Mouse (Mus musculus) MEL (cell line): ENCODE measurements around the gene Gm28042. TPM values are rescaled to one million over a fixed set of nuclear protein-coding genes. Genes with fewer than 3 reads are reported as not detected.

Source experiments
- DNase-seq: peaks from one replicate; pipeline ENCODE4 v3.0.0; 2011; ENCODE audit warnings: low read depth, low spot score
- H3K27ac ChIP-seq: 2 replicates; pipeline ENCODE4 v1.5.1; 2012; ENCODE audit warnings: low read depth, mild to moderate bottlenecking, control low read depth, low read length, moderate library complexity; ENCODE audit not compliant: control insufficient read depth
- H3K27me3 ChIP-seq, 2 experiments: fragments of 150-350 bp in 1 of 2; sonication (generic) in 1 of 2; 2 replicates each; pipeline ENCODE4 v1.6.1; 2012; ENCODE audit warnings: low read length in 2 of 2, mild to moderate bottlenecking in 2 of 2, improper control_type of control experiment in 1 of 2, moderate library complexity in 1 of 2; ENCODE audit not compliant: insufficient read depth in 2 of 2, control insufficient read depth in 1 of 2
- H3K36me3 ChIP-seq, 2 experiments: 2 replicates each; pipeline ENCODE4 v1.6.1; 2012 to 2014; ENCODE audit warnings: low read length in 2 of 2, improper control_type of control experiment in 1 of 2, inconsistent platforms in 1 of 2, mild to moderate bottlenecking in 1 of 2; ENCODE audit not compliant: insufficient read depth in 2 of 2, control insufficient read depth in 1 of 2
- H3K4me1 ChIP-seq, 2 experiments: fragments of 150-350 bp in 1 of 2; sonication (generic) in 1 of 2; 2 replicates each; pipeline ENCODE4 v1.6.1; 2012; ENCODE audit warnings: low read length in 2 of 2, improper control_type of control experiment in 1 of 2, mild to moderate bottlenecking in 1 of 2; ENCODE audit not compliant: insufficient read depth in 2 of 2, control insufficient read depth in 1 of 2
- H3K4me3 ChIP-seq, 2 experiments: fragments of 150-350 bp in 1 of 2; sonication (generic) in 1 of 2; 2 replicates each; pipeline ENCODE4 v1.5.1; 2012; ENCODE audit warnings: low read depth in 2 of 2, low read length in 2 of 2, mild to moderate bottlenecking in 2 of 2, moderate library complexity in 2 of 2, control low read depth in 1 of 2, improper control_type of control experiment in 1 of 2; ENCODE audit not compliant: control insufficient read depth in 1 of 2, insufficient read depth in 1 of 2
- H3K79me2 ChIP-seq: 2 replicates; pipeline ENCODE4 v1.6.1; 2012; ENCODE audit warnings: mild to moderate bottlenecking, low read length, moderate library complexity; ENCODE audit not compliant: control insufficient read depth, poor library complexity, insufficient read depth
- H3K9ac ChIP-seq: 2 replicates; pipeline ENCODE4 v1.6.1; 2012; ENCODE audit warnings: low read depth, mild to moderate bottlenecking, control low read depth, low read length, moderate library complexity; ENCODE audit not compliant: control insufficient read depth, poor library complexity, severe bottlenecking
- H3K9me3 ChIP-seq: fragments of 150-350 bp; sonication (generic); replicated peaks from 2 replicates; pipeline ENCODE4 v1.6.1; 2012; ENCODE audit warnings: mild to moderate bottlenecking, low read length, improper control_type of control experiment, moderate library complexity; ENCODE audit not compliant: insufficient read depth
- EP300 ChIP-seq, 2 experiments: IDR thresholded peaks; 2 replicates each; pipeline ENCODE4 v1.6.1; 2011; ENCODE audit warnings: improper control_type of control experiment in 2 of 2, low read length in 2 of 2, low read depth in 1 of 2, mild to moderate bottlenecking in 1 of 2
- GABPA ChIP-seq: IDR thresholded peaks from 2 replicates; pipeline ENCODE4 v1.6.1; 2012; ENCODE audit warnings: low read depth, mild to moderate bottlenecking, inconsistent platforms, low read length, improper control_type of control experiment, moderate library complexity
- GATA1 ChIP-seq: IDR thresholded peaks from 2 replicates; pipeline ENCODE4 v1.6.1; 2011; ENCODE audit warnings: low read depth, low read length, improper control_type of control experiment
- JUND ChIP-seq: IDR thresholded peaks from 2 replicates; pipeline ENCODE4 v1.6.1; 2011; ENCODE audit warnings: low read depth, mild to moderate bottlenecking, improper control_type of control experiment, low read length
- MAFK ChIP-seq: IDR thresholded peaks from 2 replicates; pipeline ENCODE4 v1.6.1; 2011; ENCODE audit warnings: low read depth, mild to moderate bottlenecking, low read length, improper control_type of control experiment, borderline replicate concordance
- MAZ ChIP-seq: IDR thresholded peaks from 2 replicates; pipeline ENCODE4 v1.6.1; 2012; ENCODE audit warnings: low read depth, mild to moderate bottlenecking, inconsistent platforms, low read length, improper control_type of control experiment
- MEF2A ChIP-seq: IDR thresholded peaks from 2 replicates; pipeline ENCODE4 v1.6.1; 2014; ENCODE audit warnings: low read depth, mild to moderate bottlenecking, inconsistent platforms, low read length, improper control_type of control experiment; ENCODE audit not compliant: poor library complexity, insufficient replicate concordance, severe bottlenecking; ENCODE audit errors: extremely low read depth
- MXI1 ChIP-seq: IDR thresholded peaks from 2 replicates; pipeline ENCODE4 v1.6.1; 2011; ENCODE audit warnings: mild to moderate bottlenecking, low read depth, low read length, improper control_type of control experiment
- MYC ChIP-seq: IDR thresholded peaks from 2 replicates; pipeline ENCODE4 v1.6.1; 2011; ENCODE audit warnings: low read depth, mild to moderate bottlenecking, low read length, improper control_type of control experiment, moderate library complexity
- NELFE ChIP-seq: IDR thresholded peaks from 2 replicates; pipeline ENCODE4 v1.6.1; 2011; ENCODE audit warnings: low read depth, low read length, improper control_type of control experiment
- NRF1 ChIP-seq: IDR thresholded peaks from 2 replicates; pipeline ENCODE4 v1.6.1; 2014; ENCODE audit warnings: low read depth, mild to moderate bottlenecking, inconsistent platforms, low read length, improper control_type of control experiment, moderate library complexity; ENCODE audit not compliant: poor library complexity, insufficient read depth, severe bottlenecking
- POLR2A ChIP-seq, 2 experiments: IDR thresholded peaks; 2 replicates each; pipeline ENCODE4 v1.6.1; 2011 to 2012; ENCODE audit warnings: low read length in 2 of 2, mild to moderate bottlenecking in 2 of 2, control low read depth in 1 of 2, improper control_type of control experiment in 1 of 2, low read depth in 1 of 2, moderate library complexity in 1 of 2; ENCODE audit not compliant: control insufficient read depth in 1 of 2, insufficient read depth in 1 of 2, poor library complexity in 1 of 2
- POLR2AphosphoS2 ChIP-seq: IDR thresholded peaks from 2 replicates; pipeline ENCODE4 v1.6.1; 2011; ENCODE audit warnings: low read length, improper control_type of control experiment
- POLR2AphosphoS5 ChIP-seq: IDR thresholded peaks from 2 replicates; pipeline ENCODE4 v1.6.1; 2012; ENCODE audit warnings: low read depth, borderline replicate concordance, mild to moderate bottlenecking, inconsistent platforms, low read length, moderate library complexity, mixed read lengths
- RAD21 ChIP-seq: IDR thresholded peaks from 2 replicates; pipeline ENCODE4 v1.6.1; 2011; ENCODE audit warnings: mild to moderate bottlenecking, low read depth, low read length, improper control_type of control experiment
- TBP ChIP-seq: IDR thresholded peaks from 2 replicates; pipeline ENCODE4 v1.8.0; 2011; ENCODE audit warnings: low read depth, low read length, improper control_type of control experiment
- UBTF ChIP-seq: IDR thresholded peaks from 2 replicates; pipeline ENCODE4 v1.6.1; 2012; ENCODE audit warnings: low read depth, mild to moderate bottlenecking, inconsistent platforms, low read length, improper control_type of control experiment, moderate library complexity, borderline replicate concordance; ENCODE audit not compliant: insufficient read depth
- polyA plus RNA-seq, 2 experiments: library from polyadenylated mRNA; stranded (reverse) in 1 of 2; unstranded in 1 of 2; fragments of >175 nt in 1 of 2; fragments of >200 nt in 1 of 2; gene quantifications; 2 replicates each; pipeline versions ENCODE4 v1.2.1 to v1.2.4; 2012; ENCODE audit warnings: low replicate concordance in 2 of 2, low read depth in 1 of 2; ENCODE audit not compliant: insufficient read length in 2 of 2, insufficient read depth in 1 of 2, missing spikeins in 1 of 2
- total RNA-seq: library from RNA; depleted of rRNA; stranded (reverse); fragments of 300-350 nt; gene quantifications from 2 replicates; pipeline ENCODE4 v1.2.3, GENCODE M21; 2012

Gm28042 gene
- total and polyA plus RNA-seq, 3 experiments, result 0.96 to 1.7 TPM; not detected in 1

- no peaks in the 10 kb centered on the region for H3K36me3 ChIP-seq
- H3K27me3 ChIP-seq, result peaks cover 0 to 2% of the 10 kb centered on the region in 2 experiments; a peak in 1 of 4 replicates
- H3K79me2 ChIP-seq, result no peaks in the 10 kb centered on the region
- TF ChIP-seq GABPA, result no peak
- no peak for TF ChIP-seq UBTF
- no peak for TF ChIP-seq GATA1
- no peak for TF ChIP-seq RAD21
- no peak for TF ChIP-seq EP300 (IDR thresholded peaks at IDR 0.05; ENCODE audit: low read depth in 1 of 2, low read length in 2 of 2)
- no peak for TF ChIP-seq POLR2AphosphoS2
- TF ChIP-seq JUND, result no peak
- no peak for TF ChIP-seq NELFE
- no peak for TF ChIP-seq POLR2A (IDR thresholded peaks at IDR 0.05; ENCODE audit: control insufficient read depth in 1 of 2, insufficient read depth in 1 of 2, low read depth in 1 of 2, low read length in 2 of 2, poor library complexity in 1 of 2)
- TF ChIP-seq NRF1, result no peak
- no peak overlapping the region for H3K9ac ChIP-seq
- no peak for DNase-seq
- H3K27ac ChIP-seq, result no peak overlapping the region
- no peaks in the 10 kb centered on the region for H3K9me3 ChIP-seq
- no peak overlapping the region for H3K4me3 ChIP-seq
- H3K4me1 ChIP-seq, result no peaks in the 10 kb centered on the region
These were observed 28.6 kb downstream of the Gm28042 start for GRCm38 (mm10) chr2:120055923-120056322.

GRCm38 (mm10) chr2:120058818-120059217, 31.5 kb downstream of the Gm28042 start:
- Histone ChIP-seq H3K27ac (no peak overlapping the region), H3K4me1 (no peaks in the 10 kb centered on the region), H3K27me3 (peaks cover 0 to 2% of the 10 kb centered on the region in 2 experiments; a peak in 1 of 4 replicates), H3K9me3 (no peaks in the 10 kb centered on the region), H3K79me2 (no peaks in the 10 kb centered on the region), H3K36me3 (no peaks in the 10 kb centered on the region), H3K9ac (no peak overlapping the region), H3K4me3 (no peak overlapping the region)
- TF ChIP-seq MAFK, result no peak
- TF ChIP-seq POLR2AphosphoS2, result no peak
- TF ChIP-seq MEF2A, result no peak
- TF ChIP-seq MXI1, result no peak
- TF ChIP-seq MYC, result no peak
- no peak for TF ChIP-seq MAZ
- TF ChIP-seq POLR2A (IDR thresholded peaks at IDR 0.05; ENCODE audit: control insufficient read depth in 1 of 2, insufficient read depth in 1 of 2, low read depth in 1 of 2, low read length in 2 of 2, poor library complexity in 1 of 2), result no peak
- no peak for TF ChIP-seq NELFE
- no peak for TF ChIP-seq POLR2AphosphoS5
- no peak for TF ChIP-seq TBP
- no peak for DNase-seq
